Mouse (Mus musculus): Measurements from ENCODE around the gene Atp11a. TPM values are rescaled to one million over a fixed set of nuclear protein-coding genes. Genes with fewer than 3 reads are reported as not detected.

Atp11a gene
- polyA plus RNA-seq, 1 experiment: 12.8 TPM

DNA sequence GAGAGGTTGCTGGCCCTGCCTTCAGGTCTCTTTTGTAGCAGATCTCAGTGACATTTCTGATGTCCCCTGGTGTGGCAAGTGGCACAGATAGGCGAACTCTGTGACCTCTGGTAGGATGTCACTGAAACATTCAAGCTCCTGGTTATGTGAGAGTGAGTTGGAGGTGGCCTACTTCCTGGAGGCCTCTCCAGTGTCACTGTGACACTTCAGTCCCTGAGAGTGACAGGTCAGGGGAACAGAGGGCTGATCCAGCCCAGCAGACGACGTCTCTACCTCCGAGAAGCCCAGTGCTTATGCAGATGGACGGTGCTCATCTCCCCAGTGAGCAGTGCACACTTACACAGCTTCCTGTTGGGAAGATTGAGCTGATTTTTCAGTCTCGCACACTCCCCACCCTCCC, 68.4 kb downstream of the Atp11a start:
- Histone ChIP-seq H3K36me3 (ENCODE audit: control insufficient read depth, insufficient read depth, low read length) (no peaks in the 10 kb centered on the region; the same call in 1 of the 2 replicates), H3K27ac (ENCODE audit: insufficient read depth, low read depth, low read length) (no peak overlapping the region), H3K27me3 (ENCODE audit: control insufficient read depth, insufficient read depth, low read length) (no peaks in the 10 kb centered on the region), H3K4me3 (ENCODE audit: low read depth, low read length) (no peak overlapping the region), H3K4me1 (ENCODE audit: control insufficient read depth, insufficient read depth, insufficient read length, low read length) (peaks cover 2% of the 10 kb centered on the region; the same call in 1 of the 2 replicates)
- TF ChIP-seq CTCF (IDR thresholded peaks at IDR 0.05; ENCODE audit: extremely low read depth, insufficient read length, insufficient replicate concordance, low read depth, low read length): no peak
- TF ChIP-seq POLR2A (IDR thresholded peaks at IDR 0.05; ENCODE audit: low read depth, low read length): no peak
- WGBS: 70% methylated on average over 6 of the region's 6 CpGs

DNA sequence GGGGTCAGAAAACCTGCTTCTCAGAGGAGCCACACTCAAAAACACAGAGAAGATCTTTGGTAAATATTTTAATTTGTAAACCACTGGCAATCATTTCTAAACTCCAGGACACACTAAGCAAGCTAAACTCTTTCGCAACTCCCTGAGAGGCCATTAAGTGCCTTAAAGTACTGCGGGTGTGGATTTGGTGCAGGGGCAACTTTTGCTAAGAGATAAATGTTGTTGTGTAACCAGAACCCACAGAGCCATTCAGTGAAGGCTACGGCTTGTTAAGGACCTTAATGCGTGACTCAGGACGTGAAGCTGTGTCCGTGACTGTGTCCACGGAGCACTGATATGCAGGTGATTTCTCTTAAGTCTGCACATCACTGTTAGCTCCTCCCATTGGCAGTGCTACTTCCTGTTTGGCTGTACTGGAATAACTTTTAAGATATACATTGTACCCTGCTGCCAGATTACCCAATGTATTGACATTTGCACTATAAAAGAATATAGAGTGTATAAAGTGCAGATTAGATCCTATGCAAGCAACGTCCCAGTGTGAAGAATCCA, 68.9 kb downstream of the Atp11a start:
- no peaks in the 10 kb centered on the region for H3K27me3 ChIP-seq (ENCODE audit: control insufficient read depth, insufficient read depth, low read length)
- no peak overlapping the region for H3K27ac ChIP-seq (ENCODE audit: insufficient read depth, low read depth, low read length)
- no peaks in the 10 kb centered on the region; the same call in 1 of the 2 replicates for H3K36me3 ChIP-seq (ENCODE audit: control insufficient read depth, insufficient read depth, low read length)
- H3K4me3 ChIP-seq (ENCODE audit: low read depth, low read length): no peak overlapping the region
- peaks cover 2% of the 10 kb centered on the region; the same call in 1 of the 2 replicates for H3K4me1 ChIP-seq (ENCODE audit: control insufficient read depth, insufficient read depth, insufficient read length, low read length)
- no peak for TF ChIP-seq CTCF (IDR thresholded peaks at IDR 0.05; ENCODE audit: extremely low read depth, insufficient read length, insufficient replicate concordance, low read depth, low read length)
- TF ChIP-seq POLR2A (IDR thresholded peaks at IDR 0.05; ENCODE audit: low read depth, low read length): no peak
- WGBS: 35% methylated on average over 8 of the region's 8 CpGs

DNA sequence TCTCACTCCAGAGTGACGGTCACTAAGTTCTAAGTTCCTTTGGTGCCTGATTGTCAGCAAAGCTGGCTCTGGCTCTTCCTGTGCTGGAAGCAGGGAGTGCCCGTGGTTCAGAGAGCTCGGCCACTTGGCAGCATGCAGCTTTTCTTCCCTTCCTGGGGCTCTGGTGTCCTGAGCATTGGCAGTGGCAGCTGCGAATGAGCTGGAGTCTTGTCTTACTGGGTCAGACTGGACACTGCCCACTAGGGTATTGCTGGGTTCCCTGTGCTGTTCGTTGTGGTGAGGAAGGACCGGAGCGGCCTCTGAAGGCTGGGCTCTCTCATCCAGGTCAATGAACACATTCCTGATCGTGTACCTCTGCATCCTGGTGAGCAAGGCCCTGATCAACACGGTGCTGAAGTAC, 70.3 kb downstream of the Atp11a start:
- Histone ChIP-seq H3K27me3 (ENCODE audit: control insufficient read depth, insufficient read depth, low read length) (no peaks in the 10 kb centered on the region), H3K4me3 (ENCODE audit: low read depth, low read length) (no peak overlapping the region), H3K27ac (ENCODE audit: insufficient read depth, low read depth, low read length) (no peak overlapping the region), H3K36me3 (ENCODE audit: control insufficient read depth, insufficient read depth, low read length) (no peaks in the 10 kb centered on the region; the same call in 1 of the 2 replicates), H3K4me1 (ENCODE audit: control insufficient read depth, insufficient read depth, insufficient read length, low read length) (peaks cover 2% of the 10 kb centered on the region; the same call in 1 of the 2 replicates)
- TF ChIP-seq CTCF (IDR thresholded peaks at IDR 0.05; ENCODE audit: extremely low read depth, insufficient read length, insufficient replicate concordance, low read depth, low read length): no peak
- TF ChIP-seq POLR2A (IDR thresholded peaks at IDR 0.05; ENCODE audit: low read depth, low read length): no peak
- WGBS: 91% methylated on average over 9 of the region's 9 CpGs

DNA sequence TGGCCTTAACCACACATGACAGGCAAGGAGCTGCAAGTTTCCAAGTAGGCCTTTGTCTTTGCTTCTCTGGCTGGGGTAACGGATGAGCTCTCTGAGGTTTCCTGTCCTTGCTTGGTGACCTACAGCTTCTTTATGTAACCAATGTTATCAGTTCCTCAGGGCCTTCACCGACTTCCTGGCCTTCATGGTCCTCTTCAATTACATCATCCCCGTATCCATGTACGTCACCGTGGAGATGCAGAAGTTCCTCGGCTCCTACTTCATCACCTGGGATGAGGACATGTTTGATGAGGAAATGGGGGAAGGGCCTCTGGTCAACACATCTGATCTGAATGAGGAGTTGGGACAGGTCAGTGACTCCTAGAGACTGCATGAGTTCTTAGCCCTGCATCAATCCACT, 71.5 kb downstream of the Atp11a start:
- no peaks in the 10 kb centered on the region for H3K27me3 ChIP-seq (ENCODE audit: control insufficient read depth, insufficient read depth, low read length)
- no peaks in the 10 kb centered on the region; the same call in 1 of the 2 replicates for H3K36me3 ChIP-seq (ENCODE audit: control insufficient read depth, insufficient read depth, low read length)
- TF ChIP-seq POLR2A (IDR thresholded peaks at IDR 0.05; ENCODE audit: low read depth, low read length): no peak
- no peak for TF ChIP-seq CTCF (IDR thresholded peaks at IDR 0.05; ENCODE audit: extremely low read depth, insufficient read length, insufficient replicate concordance, low read depth, low read length)
- no peak overlapping the region for H3K27ac ChIP-seq (ENCODE audit: insufficient read depth, low read depth, low read length)
- peaks cover 2% of the 10 kb centered on the region; the same call in 1 of the 2 replicates for H3K4me1 ChIP-seq (ENCODE audit: control insufficient read depth, insufficient read depth, insufficient read length, low read length)
- H3K4me3 ChIP-seq (ENCODE audit: low read depth, low read length): no peak overlapping the region
- WGBS: 87% methylated on average over 6 of the region's 6 CpGs

DNA sequence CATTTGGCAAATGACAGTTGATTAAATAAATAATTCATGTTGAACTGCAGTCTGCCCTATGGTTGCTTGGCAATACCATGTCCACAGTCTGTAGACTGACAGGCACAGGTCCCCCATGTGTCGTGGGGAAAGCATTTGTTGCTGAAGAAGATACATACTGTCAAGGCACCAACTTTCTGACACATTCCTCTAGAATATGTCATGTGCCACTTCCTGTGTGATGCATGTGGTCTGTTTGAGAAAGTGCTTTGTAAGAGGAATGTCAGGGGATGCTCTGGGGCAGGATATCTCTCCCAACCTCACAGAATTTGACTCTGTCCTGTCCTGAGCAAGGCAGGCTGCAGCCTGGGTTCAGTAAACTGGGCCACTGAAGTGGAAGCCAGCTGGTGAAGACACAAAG, 72.6 kb downstream of the Atp11a start:
- WGBS: 88% methylated on average over 1 of the region's 1 CpGs
- Histone ChIP-seq H3K36me3 (ENCODE audit: control insufficient read depth, insufficient read depth, low read length) (no peaks in the 10 kb centered on the region), H3K4me3 (ENCODE audit: low read depth, low read length) (no peak overlapping the region), H3K27ac (ENCODE audit: insufficient read depth, low read depth, low read length) (no peak overlapping the region), H3K27me3 (ENCODE audit: control insufficient read depth, insufficient read depth, low read length) (no peaks in the 10 kb centered on the region), H3K4me1 (ENCODE audit: control insufficient read depth, insufficient read depth, insufficient read length, low read length) (peaks cover 2% of the 10 kb centered on the region; the same call in 1 of the 2 replicates)
- TF ChIP-seq POLR2A (IDR thresholded peaks at IDR 0.05; ENCODE audit: low read depth, low read length) (no peak), CTCF (IDR thresholded peaks at IDR 0.05; ENCODE audit: extremely low read depth, insufficient read length, insufficient replicate concordance, low read depth, low read length) (no peak)

DNA sequence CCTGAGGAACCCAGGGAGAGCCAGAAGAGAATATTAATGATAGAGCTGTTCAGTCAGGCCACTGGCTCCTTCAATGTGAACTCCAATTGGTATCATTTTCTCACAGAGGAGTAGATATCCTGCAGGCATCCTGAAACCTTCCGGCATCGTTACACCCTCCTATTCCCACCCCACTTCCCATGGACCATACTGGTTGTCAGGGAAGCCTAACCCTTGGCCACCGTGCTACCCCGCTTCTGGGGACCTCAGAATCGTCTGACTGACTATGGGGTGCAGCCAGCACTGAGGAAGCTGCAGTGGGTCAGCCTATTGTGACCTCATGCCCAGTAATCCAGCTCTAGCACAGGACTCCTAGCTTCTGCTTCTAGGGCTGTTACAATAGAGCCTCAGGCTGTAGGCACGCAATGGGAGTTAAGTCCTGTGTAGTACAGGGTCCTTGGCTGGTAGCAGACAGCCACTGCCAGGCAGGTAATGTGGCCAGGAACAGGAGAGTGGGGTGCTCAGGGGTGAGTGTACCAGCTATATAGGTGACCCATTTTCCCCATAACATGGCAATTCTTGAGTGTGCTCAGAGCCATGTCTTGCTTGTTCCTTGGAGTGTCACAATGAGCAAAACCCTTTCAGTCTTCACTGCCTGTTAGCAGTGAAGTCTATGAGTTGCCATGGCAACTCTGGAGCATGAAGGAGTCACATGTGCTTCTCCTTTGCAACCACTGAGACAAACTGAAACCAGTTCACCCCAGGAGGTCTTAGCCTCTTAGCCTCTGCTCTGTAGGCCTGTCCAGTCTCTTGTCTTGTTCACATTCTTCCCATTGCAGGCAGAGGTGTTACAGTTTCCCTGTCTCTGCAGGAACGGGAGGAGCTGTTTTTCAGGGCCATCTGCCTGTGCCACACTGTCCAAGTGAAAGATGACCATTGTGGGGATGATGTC, 75.1 kb downstream of the Atp11a start:
- no peaks in the 10 kb centered on the region for H3K4me1 ChIP-seq (ENCODE audit: control insufficient read depth, insufficient read depth, insufficient read length, low read length)
- TF ChIP-seq POLR2A (IDR thresholded peaks at IDR 0.05; ENCODE audit: low read depth, low read length): no peak
- no peak for TF ChIP-seq CTCF (IDR thresholded peaks at IDR 0.05; ENCODE audit: extremely low read depth, insufficient read length, insufficient replicate concordance, low read depth, low read length)
- no peaks in the 10 kb centered on the region for H3K27me3 ChIP-seq (ENCODE audit: control insufficient read depth, insufficient read depth, low read length)
- no peak overlapping the region for H3K27ac ChIP-seq (ENCODE audit: insufficient read depth, low read depth, low read length)
- no peaks in the 10 kb centered on the region for H3K36me3 ChIP-seq (ENCODE audit: control insufficient read depth, insufficient read depth, low read length)
- WGBS: 91% methylated on average over 7 of the region's 7 CpGs
- H3K4me3 ChIP-seq (ENCODE audit: low read depth, low read length): no peak overlapping the region

DNA sequence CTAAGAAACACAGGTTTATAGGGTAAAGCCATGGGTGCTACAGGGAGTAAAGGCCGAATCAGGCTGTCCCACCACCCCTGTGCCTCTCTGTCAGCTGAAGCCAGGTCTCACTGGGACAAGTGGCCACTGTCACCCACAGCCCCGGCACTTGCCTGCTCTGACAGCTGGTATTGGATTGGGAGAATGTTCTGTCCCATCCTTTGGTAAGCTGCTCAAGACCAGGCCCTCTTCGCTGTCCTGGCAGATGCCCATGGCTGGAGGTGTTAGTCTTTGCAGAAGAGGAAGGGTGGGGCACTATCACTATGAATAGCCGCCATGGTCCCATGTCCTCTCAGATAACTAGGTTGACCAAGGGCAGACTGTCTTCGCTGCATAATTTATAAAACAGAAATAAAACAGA, 76.8 kb downstream of the Atp11a start:
- Histone ChIP-seq H3K36me3 (ENCODE audit: control insufficient read depth, insufficient read depth, low read length) (no peaks in the 10 kb centered on the region), H3K27ac (ENCODE audit: insufficient read depth, low read depth, low read length) (no peak overlapping the region), H3K27me3 (ENCODE audit: control insufficient read depth, insufficient read depth, low read length) (no peaks in the 10 kb centered on the region), H3K4me1 (ENCODE audit: control insufficient read depth, insufficient read depth, insufficient read length, low read length) (no peaks in the 10 kb centered on the region), H3K4me3 (ENCODE audit: low read depth, low read length) (no peak overlapping the region)
- WGBS: 93% methylated on average over 5 of the region's 5 CpGs
- TF ChIP-seq CTCF (IDR thresholded peaks at IDR 0.05; ENCODE audit: extremely low read depth, insufficient read length, insufficient replicate concordance, low read depth, low read length) (no peak), POLR2A (IDR thresholded peaks at IDR 0.05; ENCODE audit: low read depth, low read length) (no peak)

All from small intestine, adult 2 months (tissue).